Mouse (Mus musculus): Measurements from ENCODE around the gene Slc38a2. TPM values are rescaled to one million over a fixed set of nuclear protein-coding genes. Genes with fewer than 3 reads are reported as not detected.

The Slc38a2 gene
- polyA plus RNA-seq, 1 experiment from 2014 or later = 95.3 TPM

- H3K4me3 ChIP-seq (replicated peaks) = no peak overlapping the region
- WGBS = 90% methylated on average over 7 of the region's 7 CpGs
- peaks cover 4% of the 10 kb centered on the region; the same call in 1 of the 2 replicates for H3K4me1 ChIP-seq (replicated peaks)
- H3K27me3 ChIP-seq (replicated peaks) = no peaks in the 10 kb centered on the region
- ATAC-seq = no peak
- H3K4me2 ChIP-seq (replicated peaks) = no peak overlapping the region
- no peaks in the 10 kb centered on the region for H3K9me3 ChIP-seq
- H3K9ac ChIP-seq = no peak overlapping the region
- H3K27ac ChIP-seq = no peak overlapping the region
- H3K36me3 ChIP-seq = no peaks in the 10 kb centered on the region
Observed at GRCm38 (mm10) chr15:96715692-96716080, 16.2 kb upstream of the Slc38a2 start.

GRCm38 (mm10) chr15:96715079-96715691, 15.7 kb upstream of the Slc38a2 start:
- H3K4me1 ChIP-seq (replicated peaks) = peaks cover 5% of the 10 kb centered on the region; the same call in 1 of the 2 replicates
- no peak overlapping the region for H3K4me3 ChIP-seq (replicated peaks)
- ATAC-seq = no peak
- WGBS = 89% methylated on average over 9 of the region's 9 CpGs
- H3K36me3 ChIP-seq = no peaks in the 10 kb centered on the region
- no peak overlapping the region for H3K27ac ChIP-seq
- no peaks in the 10 kb centered on the region for H3K9me3 ChIP-seq
- no peaks in the 10 kb centered on the region for H3K27me3 ChIP-seq (replicated peaks)
- H3K9ac ChIP-seq = no peak overlapping the region
- H3K4me2 ChIP-seq (replicated peaks) = no peak overlapping the region

GRCm38 (mm10) chr15:96714676-96715016, 15.1 kb upstream of the Slc38a2 start:
- ATAC-seq = no peak

GRCm38 (mm10) chr15:96713758-96714675, 14.5 kb upstream of the Slc38a2 start:
- H3K9ac ChIP-seq = no peak overlapping the region
- H3K9me3 ChIP-seq = no peaks in the 10 kb centered on the region
- H3K27ac ChIP-seq = no peak overlapping the region
- ATAC-seq = no peak
- peaks cover 9% of the 10 kb centered on the region for H3K4me1 ChIP-seq (replicated peaks)
- no peaks in the 10 kb centered on the region for H3K36me3 ChIP-seq
- H3K4me3 ChIP-seq (replicated peaks) = no peak overlapping the region
- no peak overlapping the region for H3K4me2 ChIP-seq (replicated peaks)
- 89% methylated on average over 7 of the region's 7 CpGs for WGBS
- no peaks in the 10 kb centered on the region for H3K27me3 ChIP-seq (replicated peaks)

More at GRCm38 (mm10) chr15:96714676-96715016, 15.1 kb upstream of the Slc38a2 start:
- Histone ChIP-seq H3K27me3 (replicated peaks) (no peaks in the 10 kb centered on the region), H3K4me3 (replicated peaks) (no peak overlapping the region), H3K4me2 (replicated peaks) (no peak overlapping the region), H3K27ac (no peak overlapping the region), H3K36me3 (no peaks in the 10 kb centered on the region), H3K9ac (no peak overlapping the region), H3K9me3 (no peaks in the 10 kb centered on the region), H3K4me1 (replicated peaks) (peaks cover 5% of the 10 kb centered on the region; the same call in 1 of the 2 replicates)
- WGBS = 88% methylated on average over 3 of the region's 3 CpGs

GRCm38 (mm10) chr15:96712338-96712737, 12.8 kb upstream of the Slc38a2 start:
- Histone ChIP-seq H3K27ac (no peak overlapping the region), H3K27me3 (replicated peaks) (no peaks in the 10 kb centered on the region), H3K9me3 (no peaks in the 10 kb centered on the region), H3K4me3 (replicated peaks) (no peak overlapping the region), H3K4me1 (replicated peaks) (peaks cover 12% of the 10 kb centered on the region), H3K4me2 (replicated peaks) (no peak overlapping the region), H3K36me3 (no peaks in the 10 kb centered on the region), H3K9ac (no peak overlapping the region)
- WGBS = 89% methylated on average over 5 of the region's 5 CpGs
- no peak for ATAC-seq

DNA sequence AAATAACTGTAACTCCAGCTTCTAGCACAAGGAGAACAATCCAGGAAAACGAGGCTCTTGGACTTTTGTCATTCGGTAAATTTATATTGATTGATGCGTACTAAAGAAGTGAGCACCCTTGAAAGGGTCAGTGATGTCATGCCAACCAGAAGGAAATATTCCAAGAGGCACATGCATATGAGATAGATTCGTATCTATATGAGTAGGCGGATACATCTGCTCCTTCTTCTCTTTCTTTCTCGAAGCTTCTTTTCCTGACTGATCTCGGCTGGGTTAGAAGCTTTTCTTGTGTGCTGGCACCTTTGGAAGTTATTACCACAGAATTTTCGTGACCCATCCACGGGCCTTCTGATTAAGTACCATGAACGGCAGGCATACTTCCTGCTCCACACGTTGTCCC, 12.1 kb upstream of the Slc38a2 start:
- H3K9me3 ChIP-seq = no peaks in the 10 kb centered on the region
- H3K4me2 ChIP-seq (replicated peaks) = no peak overlapping the region
- WGBS = 88% methylated on average over 11 of the region's 11 CpGs
- ATAC-seq = no peak
- H3K27me3 ChIP-seq (replicated peaks) = no peaks in the 10 kb centered on the region
- no peak overlapping the region for H3K4me3 ChIP-seq (replicated peaks)
- H3K27ac ChIP-seq = no peak overlapping the region
- no peaks in the 10 kb centered on the region for H3K36me3 ChIP-seq
- no peak overlapping the region for H3K9ac ChIP-seq
- peaks cover 12% of the 10 kb centered on the region for H3K4me1 ChIP-seq (replicated peaks)

DNA sequence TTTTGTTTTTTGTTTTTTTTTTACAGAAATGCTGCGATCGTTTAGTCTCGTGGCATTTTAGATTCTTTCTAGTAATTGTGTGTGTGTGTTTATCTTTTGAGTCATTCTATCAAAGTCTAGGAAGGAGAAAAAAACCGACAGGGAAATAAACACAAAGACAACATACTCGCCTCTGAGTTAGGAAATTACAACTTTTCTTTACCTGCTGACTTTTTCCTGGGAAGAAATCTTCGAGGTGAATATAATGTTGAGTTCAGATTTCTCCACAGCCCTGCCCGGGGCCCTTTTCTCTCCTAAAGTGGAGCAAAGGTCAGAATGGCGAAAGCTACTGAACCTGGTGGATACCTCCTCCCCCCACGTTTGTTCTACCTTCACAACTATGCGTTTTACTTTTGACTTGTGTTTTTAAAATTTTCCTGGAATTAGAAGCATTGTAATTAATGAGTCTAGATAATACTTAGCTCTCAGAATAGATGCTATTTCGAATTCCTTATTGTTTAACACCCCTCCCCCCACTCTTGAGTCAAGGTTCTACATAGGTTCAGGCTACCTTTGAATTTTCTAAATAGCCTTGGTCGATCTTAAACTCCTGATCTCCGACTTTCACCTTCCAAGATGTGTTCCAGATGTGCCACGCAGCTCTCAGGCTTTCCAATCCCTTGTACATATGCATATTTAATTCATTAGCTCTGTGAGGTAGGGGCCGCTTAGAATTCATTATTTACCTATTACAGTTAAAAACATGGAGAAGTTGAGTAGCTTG, 11.0 kb upstream of the Slc38a2 start:
- Histone ChIP-seq H3K27me3 (replicated peaks) (no peaks in the 10 kb centered on the region), H3K36me3 (no peaks in the 10 kb centered on the region), H3K9ac (peak overlapping the region; percentile 76), H3K27ac (peak overlapping the region; percentile 98), H3K4me3 (replicated peaks) (peak overlapping the region; percentile 50), H3K4me1 (replicated peaks) (peaks cover 12% of the 10 kb centered on the region), H3K9me3 (no peaks in the 10 kb centered on the region), H3K4me2 (replicated peaks) (peak overlapping the region; percentile 81)
- no peak for ATAC-seq
- 30% methylated on average over 15 of the region's 15 CpGs for WGBS

DNA sequence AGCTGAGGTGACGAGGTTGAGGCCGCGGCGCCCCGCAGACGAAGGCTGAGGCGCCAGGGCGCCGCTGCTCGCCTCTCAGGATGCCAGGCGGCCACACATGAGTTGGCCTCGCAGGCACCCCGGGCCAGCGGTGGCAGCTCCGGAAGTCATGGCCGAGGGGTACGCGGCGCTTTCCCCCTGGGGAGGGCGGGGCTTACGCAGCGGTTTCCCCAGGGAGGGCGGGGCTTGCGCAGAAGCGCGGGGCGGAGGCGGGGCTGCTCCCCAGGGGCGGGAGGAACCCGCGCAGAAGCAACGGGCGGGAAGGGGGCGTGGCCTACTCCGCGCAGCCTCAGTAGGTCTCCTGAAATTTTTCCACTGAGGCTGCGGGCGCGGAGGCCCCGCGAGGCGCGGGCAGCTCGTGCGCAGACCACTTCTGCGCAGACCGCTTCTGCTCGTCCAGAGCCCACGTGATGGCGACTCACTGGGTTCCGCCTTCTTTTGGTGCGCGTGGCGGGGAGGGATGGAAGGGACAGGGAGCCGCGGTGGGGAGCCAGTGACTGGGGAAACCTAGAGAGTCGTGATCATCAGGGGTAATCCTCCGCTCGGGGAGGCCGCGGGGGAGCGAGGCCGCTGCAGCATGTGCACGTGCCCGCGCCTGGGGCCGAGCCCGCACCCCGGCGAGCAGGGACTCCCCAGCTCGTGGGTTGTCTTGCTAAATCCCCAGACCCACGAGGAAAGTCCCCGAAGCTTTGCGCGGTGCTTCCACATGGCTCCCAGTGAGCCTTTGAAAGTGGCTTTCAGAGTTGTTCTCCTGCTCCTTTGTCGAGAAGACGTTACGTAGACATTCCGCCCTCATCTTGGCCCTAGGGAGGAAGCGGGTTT, 10.2 kb upstream of the Slc38a2 start:
- H3K4me3 ChIP-seq (replicated peaks) = peak overlapping the region; percentile 50
- peaks cover 12% of the 10 kb centered on the region for H3K4me1 ChIP-seq (replicated peaks)
- H3K9ac ChIP-seq = peak overlapping the region; percentile 78
- H3K27ac ChIP-seq = peak overlapping the region; percentile 98
- H3K9me3 ChIP-seq = no peaks in the 10 kb centered on the region
- no peaks in the 10 kb centered on the region for H3K27me3 ChIP-seq (replicated peaks)
- under 1% methylated on average over 80 of the region's 80 CpGs for WGBS
- peak overlapping the region; percentile 95 for H3K4me2 ChIP-seq (replicated peaks)
- peak; percentile 95 for ATAC-seq
- H3K36me3 ChIP-seq = no peaks in the 10 kb centered on the region

DNA sequence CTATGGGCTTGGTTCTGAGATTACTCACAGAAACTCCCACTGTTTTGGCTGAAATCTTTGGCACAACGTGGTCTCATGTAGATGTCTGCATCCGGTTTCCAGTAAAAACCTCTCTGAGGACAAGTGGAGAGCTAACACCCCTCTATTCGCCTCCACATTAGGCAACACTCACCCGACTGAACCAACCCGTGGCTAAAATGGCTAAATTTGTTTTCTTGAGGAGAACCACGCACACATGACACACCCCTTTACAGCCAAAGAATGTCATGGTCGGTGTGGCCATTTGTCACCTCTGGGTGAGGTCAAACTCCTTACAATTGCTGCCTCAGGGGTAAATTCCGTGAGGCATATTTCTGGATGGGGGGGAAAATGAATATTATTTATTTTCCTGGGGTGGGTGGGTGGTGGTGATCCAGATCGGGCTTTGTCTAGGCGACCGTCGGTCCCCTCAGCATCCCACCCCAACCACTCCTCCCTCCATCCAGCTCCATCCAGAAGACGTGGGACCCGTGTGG, 9.5 kb upstream of the Slc38a2 start:
- Histone ChIP-seq H3K4me2 (replicated peaks) (peak overlapping the region; percentile 95), H3K9ac (peak overlapping the region; percentile 78), H3K4me1 (replicated peaks) (peaks cover 12% of the 10 kb centered on the region), H3K27me3 (replicated peaks) (no peaks in the 10 kb centered on the region), H3K4me3 (replicated peaks) (peak overlapping the region; percentile 50), H3K9me3 (no peaks in the 10 kb centered on the region), H3K36me3 (no peaks in the 10 kb centered on the region), H3K27ac (peak overlapping the region; percentile 92)
- ATAC-seq = peak; percentile 19
- WGBS = 21% methylated on average over 14 of the region's 14 CpGs

DNA sequence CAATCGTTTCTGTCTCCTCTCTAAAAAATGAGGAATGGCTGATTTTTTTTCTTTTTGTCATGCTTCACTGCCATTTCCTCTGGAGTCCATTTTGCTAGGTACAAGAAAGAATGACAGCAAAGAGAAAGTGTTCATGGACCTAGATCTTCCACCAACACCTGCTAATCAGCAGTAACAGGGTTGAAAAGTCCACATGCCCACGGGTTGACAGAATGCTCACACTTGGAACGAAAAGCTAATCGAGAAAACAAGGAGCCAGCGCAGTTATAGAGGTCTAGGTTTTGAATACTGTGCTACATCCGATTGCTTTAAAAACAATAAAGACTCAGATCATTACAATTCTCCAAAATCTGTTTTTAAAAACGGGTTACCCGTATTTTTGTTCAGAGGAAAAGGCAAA, 8.9 kb upstream of the Slc38a2 start:
- 82% methylated on average over 8 of the region's 8 CpGs for WGBS

DNA sequence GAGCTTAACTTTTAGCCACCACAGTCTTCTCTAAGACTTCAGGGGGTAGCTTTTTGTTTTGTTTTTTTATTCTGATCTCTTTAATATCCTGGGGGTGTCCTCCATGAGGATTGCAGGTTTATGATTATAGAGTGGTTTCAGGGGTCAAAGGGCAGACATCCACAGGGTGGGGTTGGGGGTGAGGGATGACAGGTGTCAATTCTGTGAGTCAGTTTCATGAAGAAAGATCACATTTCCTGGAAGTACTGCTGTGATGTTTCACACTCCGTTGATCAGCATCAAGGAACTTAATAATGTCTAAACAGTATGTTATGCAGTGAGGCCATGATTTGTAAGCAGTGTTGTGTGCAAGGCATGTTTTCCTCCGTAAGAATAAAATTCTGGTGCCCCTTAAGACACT, 8.4 kb upstream of the Slc38a2 start:
- Histone ChIP-seq H3K27me3 (replicated peaks) (no peaks in the 10 kb centered on the region), H3K36me3 (no peaks in the 10 kb centered on the region), H3K9ac (no peak overlapping the region), H3K4me1 (replicated peaks) (peaks cover 12% of the 10 kb centered on the region), H3K4me3 (replicated peaks) (no peak overlapping the region), H3K27ac (0 out of 2 replicates have a peak overlapping the region, but pooled peaks have one; percentile 92), H3K4me2 (replicated peaks) (no peak overlapping the region), H3K9me3 (no peaks in the 10 kb centered on the region)
- WGBS = 46% methylated on average over 2 of the region's 2 CpGs
- no peak for ATAC-seq

More for the DNA sequence above, 8.9 kb upstream of the Slc38a2 start:
- H3K9ac ChIP-seq = no peak overlapping the region
- 0 out of 2 replicates have a peak overlapping the region, but pooled peaks have one; percentile 92 for H3K27ac ChIP-seq
- H3K4me1 ChIP-seq (replicated peaks) = peaks cover 12% of the 10 kb centered on the region
- H3K27me3 ChIP-seq (replicated peaks) = no peaks in the 10 kb centered on the region
- ATAC-seq = no peak
- H3K36me3 ChIP-seq = no peaks in the 10 kb centered on the region
- H3K4me2 ChIP-seq (replicated peaks) = no peak overlapping the region
- no peaks in the 10 kb centered on the region for H3K9me3 ChIP-seq
- H3K4me3 ChIP-seq (replicated peaks) = no peak overlapping the region

All from intestine, embryonic 15.5 days (tissue).